Mouse (Mus musculus): ENCODE measurements around the gene Tex47. TPM values are rescaled to one million over a fixed set of nuclear protein-coding genes. Genes with fewer than 3 reads are reported as not detected.

Tex47 gene
- polyA plus RNA-seq, 1 experiment from 2014 or later, result 0.98 TPM

Other genes with a start within 250 kb of the Tex47 start
- 3.2 and 3.6 TPM in 2 replicates for gene Zfp804b, start 40.6 kb downstream of the Tex47 start, polyA plus RNA-seq (2014; fragmentation: Nextera tagmentation; extraction: Ambion mirVana)